ENCODE assay signal across 9 mouse cellular contexts in genomic region chr10:63428243-63429022, GRCm38 (mm10). TPM values are rescaled to one million over a fixed set of nuclear protein-coding genes. Genes with fewer than 3 reads are reported as not detected.
DNase-seq lines count a peak whose midpoint lies in the region; ATAC-seq lines count a peak whose summit lies in the region.
"Had no signal": no experiment of that assay in that cellular context is flagged by ENCODE, and none has a peak within 500 bp of the region (broad histone marks: within the 10 kb centered on the region; RNA-seq: fewer than 3 reads in every experiment).

No protein-coding gene starts in this region.

- peak overlapping the region; percentile 60 for H3K4me2 ChIP-seq in forebrain, embryonic 14.5 days (ENCODE audit: low read length)
- H3K4me2 ChIP-seq in hindbrain, embryonic 16.5 days (ENCODE audit: low read length): peak overlapping the region; percentile 93
- peak overlapping the region; percentile 83 for H3K4me2 ChIP-seq in midbrain, embryonic 16.5 days (ENCODE audit: low read length)

- H3K4me3 ChIP-seq in forebrain, embryonic 14.5 days (ENCODE audit: low read depth, low read length): peak overlapping the region; percentile 75
- peak overlapping the region; percentile 88 for H3K4me3 ChIP-seq in hindbrain, embryonic 16.5 days (ENCODE audit: low read length)
- H3K4me3 ChIP-seq in midbrain, embryonic 16.5 days (ENCODE audit: low read depth, low read length): peak overlapping the region; percentile 75

- peak overlapping the region; percentile 61 for H3K9ac ChIP-seq in forebrain, embryonic 14.5 days (ENCODE audit: low read length)
- H3K9ac ChIP-seq in hindbrain, embryonic 16.5 days (ENCODE audit: low read depth, low read length): peak overlapping the region; percentile 54
- H3K9ac ChIP-seq in midbrain, embryonic 16.5 days (ENCODE audit: low read depth, low read length): peak overlapping the region; percentile 52

- DNase-seq in spleen, adult 12 weeks (ENCODE audit: low spot score): peak; percentile 37
- DNase-seq in spleen, postnatal 14 days (ENCODE audit: low spot score in 2 of 2): no peak
- DNase-seq in cerebellum, adult 11 months: peak; percentile 24
- DNase-seq in forebrain, embryonic 14.5 days (ENCODE audit: low spot score): peak; percentile 56
- DNase-seq in liver: peak; percentile 55
- DNase-seq in thymus, adult 18-20 months: peak; percentile 39 to 40

- H3K9me3 ChIP-seq in forebrain, embryonic 14.5 days (replicated peaks; ENCODE audit: control insufficient read depth, low read length): no peaks in the 10 kb centered on the region
- no peaks in the 10 kb centered on the region for H3K9me3 ChIP-seq in hindbrain, embryonic 16.5 days (ENCODE audit: control insufficient read depth, low read length)
- no peaks in the 10 kb centered on the region for H3K9me3 ChIP-seq in midbrain, embryonic 16.5 days (replicated peaks; ENCODE audit: control insufficient read depth, low read length, poor library complexity, severe bottlenecking)

- H3K27me3 ChIP-seq in forebrain, embryonic 14.5 days (replicated peaks; ENCODE audit: control insufficient read depth, insufficient read depth, low read length): no peaks in the 10 kb centered on the region
- H3K27me3 ChIP-seq in hindbrain, embryonic 16.5 days (replicated peaks; ENCODE audit: control insufficient read depth, insufficient read depth, low read length): no peaks in the 10 kb centered on the region
- no peaks in the 10 kb centered on the region for H3K27me3 ChIP-seq in midbrain, embryonic 16.5 days (ENCODE audit: control insufficient read depth, insufficient read depth, low read depth, low read length)

- 25% methylated on average over 19 of the region's 19 CpGs for WGBS in forebrain, embryonic 14.5 days
- 24% methylated on average over 19 of the region's 19 CpGs for WGBS in hindbrain, embryonic 16.5 days
- WGBS in midbrain, embryonic 16.5 days: 24% methylated on average over 19 of the region's 19 CpGs

- no peaks in the 10 kb centered on the region for H3K4me1 ChIP-seq in forebrain, embryonic 14.5 days (ENCODE audit: control insufficient read depth, insufficient read depth, low read length)
- no peaks in the 10 kb centered on the region for H3K4me1 ChIP-seq in hindbrain, embryonic 16.5 days (ENCODE audit: control insufficient read depth, insufficient read depth, low read depth, low read length)
- peaks cover 4% of the 10 kb centered on the region; the same call in 1 of the 2 replicates for H3K4me1 ChIP-seq in midbrain, embryonic 16.5 days (ENCODE audit: control insufficient read depth, insufficient read depth, low read length)

- H3K27ac ChIP-seq in forebrain, embryonic 14.5 days (ENCODE audit: low read depth, low read length): no peak overlapping the region
- 0 out of 2 replicates have a peak overlapping the region, but pooled peaks have one; percentile 3 for H3K27ac ChIP-seq in hindbrain, embryonic 16.5 days (ENCODE audit: low read depth, low read length)
- H3K27ac ChIP-seq in midbrain, embryonic 16.5 days (ENCODE audit: low read length): no peak overlapping the region

- ATAC-seq in forebrain, embryonic 14.5 days: no peak
- no peak for ATAC-seq in hindbrain, embryonic 16.5 days
- no peak for ATAC-seq in midbrain, embryonic 16.5 days

- no peaks in the 10 kb centered on the region for H3K36me3 ChIP-seq in forebrain, embryonic 14.5 days (ENCODE audit: control insufficient read depth, insufficient read depth, low read length)
- no peaks in the 10 kb centered on the region for H3K36me3 ChIP-seq in hindbrain, embryonic 16.5 days (ENCODE audit: control insufficient read depth, insufficient read depth, low read length)
- no peaks in the 10 kb centered on the region for H3K36me3 ChIP-seq in midbrain, embryonic 16.5 days (ENCODE audit: control insufficient read depth, insufficient read depth, low read length)

RNA-seq across cellular contexts. Expression of gene Ctnna3, which starts 1.5 kb away (rescaled TPM):
- 0.41 and 0.61 TPM in 2 replicates for polyA plus RNA-seq in forebrain, embryonic 14.5 days (2014; fragmentation: Nextera tagmentation; extraction: Ambion mirVana)
- polyA plus RNA-seq in hindbrain, embryonic 16.5 days (2015; fragmentation: Nextera tagmentation; extraction: Ambion mirVana): 1.8 and 2.3 TPM in 2 replicates
- 0.98 and 1.0 TPM in 2 replicates for polyA plus RNA-seq in midbrain, embryonic 16.5 days (2015; fragmentation: Nextera tagmentation; extraction: Ambion mirVana)

RNA-seq across cellular contexts. Expression of gene Gm7075, which starts 6.8 kb away (rescaled TPM):
- polyA plus RNA-seq in forebrain, embryonic 14.5 days (2014; fragmentation: Nextera tagmentation; extraction: Ambion mirVana): not detected in 2 replicates
- not detected in 2 replicates for polyA plus RNA-seq in hindbrain, embryonic 16.5 days (2015; fragmentation: Nextera tagmentation; extraction: Ambion mirVana)
- polyA plus RNA-seq in midbrain, embryonic 16.5 days (2015; fragmentation: Nextera tagmentation; extraction: Ambion mirVana): not detected in 2 replicates
- polyA plus RNA-seq: frontal cortex, adult 2 months had no signal

RNA-seq across cellular contexts. Expression of gene Dnajc12, which starts 46.2 kb away (rescaled TPM):
- polyA plus RNA-seq in forebrain, embryonic 14.5 days (2014; fragmentation: Nextera tagmentation; extraction: Ambion mirVana): 9.8 and 11.2 TPM in 2 replicates
- polyA plus RNA-seq in hindbrain, embryonic 16.5 days (2015; fragmentation: Nextera tagmentation; extraction: Ambion mirVana): 18.1 and 22.8 TPM in 2 replicates
- polyA plus RNA-seq in midbrain, embryonic 16.5 days (2015; fragmentation: Nextera tagmentation; extraction: Ambion mirVana): 21.3 and 23.6 TPM in 2 replicates

RNA-seq across cellular contexts. Expression of gene Sirt1, which starts 46.9 kb away (rescaled TPM):
- 5.6 and 6.2 TPM in 2 replicates for polyA plus RNA-seq in forebrain, embryonic 14.5 days (2014; fragmentation: Nextera tagmentation; extraction: Ambion mirVana)
- 2.3 and 3.4 TPM in 2 replicates for polyA plus RNA-seq in hindbrain, embryonic 16.5 days (2015; fragmentation: Nextera tagmentation; extraction: Ambion mirVana)
- 3.5 and 4.1 TPM in 2 replicates for polyA plus RNA-seq in midbrain, embryonic 16.5 days (2015; fragmentation: Nextera tagmentation; extraction: Ambion mirVana)

Comparison
In these comparisons a context has a peak if more than half of its experiments do, and no peak if none do; other contexts are left out.
1. DNase-seq: peak in spleen, adult 12 weeks (single experiment), cerebellum, adult 11 months (single experiment), forebrain, embryonic 14.5 days (single experiment), liver (single experiment) and thymus, adult 18-20 months (2 of 2); none in spleen, postnatal 14 days (0 of 2).
2. Peak in every context shown above with its lines, with median percentiles within 50 percentile points of each other: H3K4me2 ChIP-seq, H3K4me3 ChIP-seq and H3K9ac ChIP-seq.